Mouse (Mus musculus) common myeloid progenitor, adult 5-6 weeks (primary cell): ENCODE measurements at regions not wholly inside any gene's neighbourhood (a gene's known extent, or its start where the extent isn't known, plus 50 kb on each side); places are given as distances from the start of the nearest gene placed in this dataset.
A peak's percentile ranks its signal among the peaks of the same experiment; 100 is the strongest.

Experiments
- ATAC-seq: replicated peaks from 2 replicates; pipeline ENCODE4 v1.8.0; 2016; ENCODE audit warnings: low read depth, mild to moderate bottlenecking, moderate TSS enrichment, inconsistent platforms; ENCODE audit not compliant: poor library complexity, severe bottlenecking

- no peak for ATAC-seq
Measured at GRCm38 (mm10) chr7:117065771-117066170, 315.0 kb upstream of the Xylt1 start.

GRCm38 (mm10) chr7:117090911-117091550 lies 289.7 kb upstream of the Xylt1 start:
- ATAC-seq = no peak

DNA sequence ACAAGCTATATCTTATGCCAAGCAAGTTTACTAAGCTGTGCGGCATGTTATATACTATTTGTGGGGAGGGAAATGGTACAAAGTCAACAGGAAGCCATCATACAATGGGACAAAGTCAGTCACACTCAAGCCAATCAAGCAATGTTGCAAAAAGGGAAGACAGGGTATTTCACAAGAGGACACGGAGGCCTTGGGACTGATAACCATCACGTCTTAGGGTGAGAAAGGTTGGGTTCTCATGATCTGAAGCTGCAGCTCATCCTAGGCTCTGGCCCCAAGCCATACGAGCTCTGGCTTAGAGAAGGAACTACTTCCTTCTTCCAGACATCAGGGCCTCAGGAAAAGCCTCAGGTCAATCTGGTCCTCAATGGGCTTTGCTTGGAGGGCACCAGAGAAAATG lies 287.9 kb upstream of the Xylt1 start:
- ATAC-seq = no peak

DNA sequence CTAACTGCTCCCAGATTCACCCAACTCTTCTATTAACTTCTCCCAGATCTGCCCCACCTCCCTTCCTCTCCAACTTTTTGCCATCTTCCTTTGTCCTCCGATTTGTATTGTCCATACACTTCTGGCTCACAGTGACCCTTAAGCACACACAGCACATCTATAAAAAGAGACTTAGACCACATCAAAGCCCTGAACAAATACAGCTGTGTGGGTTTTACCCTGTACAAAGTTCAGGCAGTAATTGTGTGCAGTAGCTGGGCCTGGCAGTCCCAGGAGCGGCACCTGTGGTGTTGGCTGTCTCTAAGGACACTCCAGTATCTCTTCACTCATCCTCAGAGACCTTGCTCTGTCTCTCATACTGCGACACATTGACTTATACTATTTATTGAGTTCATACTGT lies 283.2 kb upstream of the Xylt1 start:
- no peak for ATAC-seq

GRCm38 (mm10) chr7:117099041-117099440 lies 281.7 kb upstream of the Xylt1 start:
- ATAC-seq = no peak

- no peak for ATAC-seq
Measured at GRCm38 (mm10) chr7:117103035-117103434, 277.7 kb upstream of the Xylt1 start.

DNA sequence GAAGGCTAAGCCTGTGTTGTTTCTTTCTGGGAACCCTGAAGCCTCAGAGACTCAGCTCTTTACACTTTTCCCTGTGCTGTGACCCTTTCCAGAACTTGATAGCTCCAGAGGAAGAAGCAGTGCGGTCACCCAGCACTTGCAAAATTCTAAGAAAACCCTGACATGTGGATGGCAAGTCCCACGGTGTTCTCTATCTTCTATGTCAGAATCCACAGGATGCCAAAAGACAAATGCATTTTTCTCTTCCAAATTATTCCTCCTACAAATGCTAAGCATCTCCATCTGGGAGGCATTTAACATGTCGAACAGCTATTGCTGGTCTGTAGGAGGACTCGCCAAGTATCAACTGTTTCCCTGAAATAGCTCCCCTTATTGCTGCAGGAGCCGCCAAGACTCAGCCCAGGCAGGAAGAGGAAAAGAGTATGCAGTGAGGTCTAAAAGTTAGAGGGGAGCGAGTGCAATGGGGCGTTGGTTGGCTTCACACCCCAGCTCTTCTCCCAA lies 274.0 kb upstream of the Xylt1 start:
- no peak for ATAC-seq

DNA sequence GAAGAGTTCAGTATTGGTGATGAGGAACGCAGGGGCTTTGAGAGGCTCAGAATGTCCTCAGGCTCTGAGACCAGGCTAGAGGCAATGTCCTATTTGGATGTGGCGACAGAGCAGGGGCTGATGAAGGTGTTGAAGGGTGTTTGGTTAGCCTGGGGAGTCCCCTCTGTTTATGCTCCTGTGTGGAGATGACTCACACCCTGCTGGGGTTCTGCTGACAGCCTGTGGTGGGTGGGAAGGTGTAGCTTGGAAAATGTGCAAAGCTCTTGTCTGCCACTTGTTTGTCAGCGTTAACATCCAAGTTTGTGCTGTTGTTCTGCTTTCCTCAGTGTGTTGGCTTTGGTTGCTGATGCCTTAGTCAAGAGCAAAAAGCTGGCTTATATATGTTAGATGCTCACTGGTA lies 272.4 kb upstream of the Xylt1 start:
- ATAC-seq = no peak

DNA sequence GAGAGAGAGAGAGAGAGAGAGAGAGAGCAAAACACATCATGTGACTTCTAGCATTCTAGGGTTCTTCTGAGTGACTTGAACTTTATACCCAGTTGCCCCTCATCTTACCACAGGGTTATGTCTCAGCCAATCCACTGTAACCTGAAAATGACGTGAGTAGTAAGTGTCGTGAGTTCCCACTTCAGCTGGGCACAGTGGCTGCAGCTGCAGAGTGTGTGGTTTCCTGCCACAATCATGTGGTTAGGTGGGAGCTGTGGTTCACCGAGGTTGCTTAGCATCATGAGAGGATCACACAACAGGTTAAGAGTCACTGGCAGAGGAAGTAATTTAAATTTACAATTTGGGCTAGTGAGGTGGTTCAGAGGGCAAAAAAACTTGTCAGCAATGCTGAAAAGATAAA lies 253.1 kb upstream of the Xylt1 start:
- ATAC-seq = peak; percentile 82

DNA sequence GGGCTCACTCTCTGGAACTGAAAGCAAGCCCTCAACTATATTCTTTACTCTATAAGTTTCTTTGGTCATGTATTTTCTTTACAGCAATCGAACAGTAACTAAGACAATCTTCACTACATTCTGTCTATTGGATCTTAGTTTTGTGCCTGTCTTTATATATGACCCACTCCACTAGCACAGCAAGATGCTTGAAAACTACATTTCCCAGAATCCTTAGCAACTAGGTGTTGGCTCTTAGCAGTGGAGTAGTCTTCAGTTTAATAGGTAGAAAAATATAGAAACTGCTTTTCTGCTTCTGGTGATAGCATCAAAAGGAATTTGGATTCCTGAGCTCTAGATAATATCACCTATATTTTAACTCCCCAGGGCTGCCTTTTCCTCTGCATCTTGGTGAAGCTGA lies 245.9 kb upstream of the Xylt1 start:
- ATAC-seq = no peak

- no peak for ATAC-seq
Measured at GRCm38 (mm10) chr7:117138681-117139080, 242.1 kb upstream of the Xylt1 start.

DNA sequence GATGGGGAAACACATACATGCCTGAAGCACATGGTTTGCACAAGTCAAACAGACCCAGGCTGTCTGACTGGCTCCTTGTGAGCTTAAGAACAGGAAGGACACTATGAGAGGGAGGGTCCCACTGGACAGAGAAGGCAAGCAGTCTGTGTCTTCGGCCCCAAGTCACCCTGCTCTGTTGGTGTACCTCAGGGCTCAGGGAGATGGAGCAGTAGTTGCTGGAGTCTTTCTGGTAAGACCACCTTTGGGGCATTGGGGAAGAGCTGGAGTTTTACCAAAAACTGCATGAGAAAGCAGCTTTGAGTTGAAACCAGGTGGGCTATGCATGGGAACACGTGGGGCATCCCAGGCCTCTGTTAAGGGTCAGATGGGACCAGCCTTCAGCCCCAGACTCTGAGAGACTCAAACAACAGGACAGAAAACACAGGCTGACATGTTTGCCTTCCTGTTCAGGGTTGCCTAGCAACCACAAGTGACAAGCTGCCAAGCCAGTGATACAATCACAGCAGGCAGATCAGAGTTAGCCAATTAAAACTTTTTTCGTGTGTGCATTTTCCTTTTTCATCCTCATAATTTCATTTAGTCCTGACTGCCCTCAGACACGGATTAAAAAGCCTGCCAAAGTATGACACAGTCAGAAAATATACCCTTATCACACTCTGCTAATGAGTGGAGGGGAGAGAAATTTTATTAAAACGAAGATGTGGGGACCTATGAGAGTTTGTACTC lies 241.4 kb upstream of the Xylt1 start:
- 0 out of 2 replicates have a peak, but pooled peaks have one; percentile 45 for ATAC-seq

DNA sequence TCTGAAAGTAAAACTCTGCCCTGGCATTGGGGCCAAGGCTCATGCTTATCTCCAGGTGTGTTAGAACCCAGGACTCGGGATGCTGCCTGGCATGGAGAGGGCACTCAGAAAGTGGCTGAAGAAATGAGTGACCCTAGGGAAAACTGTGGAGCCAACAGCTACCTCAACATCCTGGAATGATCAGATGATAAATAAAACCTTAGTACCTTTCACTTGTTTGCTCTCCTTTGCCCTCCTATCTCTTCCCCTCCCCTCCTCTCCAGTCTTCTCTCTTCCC lies 240.9 kb upstream of the Xylt1 start:
- no peak for ATAC-seq

DNA sequence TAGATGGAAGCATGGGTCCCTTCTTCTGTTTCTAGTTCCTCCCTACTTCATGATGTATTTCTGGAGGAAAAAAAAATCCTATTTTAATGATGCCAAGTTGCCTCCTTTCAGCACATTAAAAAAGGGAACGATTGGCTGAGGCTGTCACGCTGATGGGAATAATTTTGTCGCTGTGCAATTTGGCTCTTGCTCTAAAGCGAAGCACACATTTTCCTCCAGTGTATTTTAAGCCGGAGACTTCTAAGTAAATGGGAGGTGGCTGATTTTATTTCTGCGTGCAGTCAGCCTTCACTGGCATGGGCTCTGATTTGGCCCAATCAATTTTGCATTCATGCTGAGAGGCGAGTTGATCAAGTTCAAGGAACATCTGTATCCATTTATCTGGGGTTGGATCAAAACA lies 234.0 kb upstream of the Xylt1 start:
- ATAC-seq = no peak

DNA sequence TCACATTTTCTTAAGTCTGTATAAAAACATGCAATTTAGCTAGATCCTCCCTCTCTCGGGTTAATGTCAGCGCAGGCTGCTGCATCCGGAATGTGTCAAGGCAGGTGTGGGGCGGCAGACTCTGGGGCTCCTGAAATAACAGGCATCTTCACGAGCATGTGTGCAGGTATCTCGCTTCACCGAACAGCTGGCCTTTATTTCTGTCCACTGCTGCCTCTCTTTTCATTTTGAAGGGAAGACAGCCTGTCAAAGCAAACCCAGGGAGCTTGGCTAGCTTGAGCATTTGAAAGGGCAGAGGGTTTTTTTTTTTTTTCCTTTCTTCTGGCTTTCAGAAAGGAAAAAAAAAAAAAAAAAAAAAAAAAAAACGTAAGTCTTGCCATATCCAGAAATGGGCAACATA lies 230.4 kb upstream of the Xylt1 start:
- ATAC-seq = no peak

DNA sequence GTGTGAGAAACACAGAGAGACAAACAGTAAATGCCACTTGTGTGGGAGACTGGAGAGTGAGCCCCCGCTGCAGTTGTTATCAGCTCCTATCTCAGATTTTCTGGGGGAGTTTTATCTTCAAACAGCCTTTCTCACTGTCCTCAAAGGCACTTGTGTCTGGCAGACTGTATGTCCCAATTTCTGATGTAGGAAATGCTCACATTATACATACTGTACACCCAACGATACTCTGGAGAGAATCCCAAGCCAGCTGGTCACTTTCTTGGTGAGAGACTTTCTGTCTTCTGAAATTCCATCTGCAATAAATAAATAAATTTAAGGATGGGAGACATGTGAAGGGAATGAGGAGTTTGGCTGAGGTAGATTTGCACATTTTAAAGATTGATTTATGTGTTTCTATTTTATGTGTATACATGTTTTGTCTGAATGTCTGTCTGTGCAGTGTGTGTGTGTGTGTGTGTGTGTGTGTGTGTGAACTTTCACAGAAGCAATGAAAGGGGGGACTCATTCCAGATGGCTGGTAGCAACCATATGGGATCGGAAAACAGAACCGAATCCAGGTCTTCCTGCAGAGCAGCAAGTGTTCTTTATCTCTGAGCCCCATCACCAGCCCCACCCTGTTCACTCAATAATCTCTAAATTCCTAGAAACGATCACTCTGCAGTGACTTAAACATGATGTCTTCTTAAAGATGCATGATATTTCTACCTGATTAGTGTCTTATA lies 226.8 kb upstream of the Xylt1 start:
- no peak for ATAC-seq

DNA sequence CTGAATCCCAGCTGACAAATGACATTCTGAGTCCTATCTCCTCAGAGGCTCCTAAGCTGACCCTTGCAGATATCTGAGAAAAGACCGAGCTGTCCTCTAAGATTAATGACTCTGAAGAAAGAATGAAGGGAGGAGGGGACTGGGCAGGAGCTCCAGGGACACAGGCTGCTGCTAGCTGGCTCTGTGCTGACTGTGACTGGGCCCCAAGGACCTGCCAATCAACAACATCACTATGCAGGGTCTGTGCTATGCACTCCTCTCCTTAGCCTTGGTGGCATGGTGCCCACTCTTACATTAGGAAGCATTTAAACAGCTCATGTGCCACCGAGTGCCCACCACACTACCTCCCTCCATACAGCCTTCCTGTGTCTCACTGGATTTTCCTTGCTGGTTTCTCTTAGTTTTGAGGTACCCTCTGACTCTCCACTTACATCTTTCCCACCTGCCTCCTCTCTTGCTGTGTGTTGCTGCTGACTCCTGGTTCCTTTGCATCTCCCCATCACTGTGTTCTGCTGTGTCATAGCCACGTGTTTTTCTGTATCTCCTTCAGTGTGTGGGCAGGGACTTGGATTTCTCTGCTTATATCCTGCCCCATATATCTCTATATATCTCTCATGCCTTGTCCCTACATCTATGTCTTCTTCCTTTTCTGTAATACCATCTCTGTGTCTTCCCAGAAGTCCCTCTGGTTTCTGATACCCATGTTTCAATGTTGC lies 219.4 kb upstream of the Xylt1 start:
- ATAC-seq = no peak

DNA sequence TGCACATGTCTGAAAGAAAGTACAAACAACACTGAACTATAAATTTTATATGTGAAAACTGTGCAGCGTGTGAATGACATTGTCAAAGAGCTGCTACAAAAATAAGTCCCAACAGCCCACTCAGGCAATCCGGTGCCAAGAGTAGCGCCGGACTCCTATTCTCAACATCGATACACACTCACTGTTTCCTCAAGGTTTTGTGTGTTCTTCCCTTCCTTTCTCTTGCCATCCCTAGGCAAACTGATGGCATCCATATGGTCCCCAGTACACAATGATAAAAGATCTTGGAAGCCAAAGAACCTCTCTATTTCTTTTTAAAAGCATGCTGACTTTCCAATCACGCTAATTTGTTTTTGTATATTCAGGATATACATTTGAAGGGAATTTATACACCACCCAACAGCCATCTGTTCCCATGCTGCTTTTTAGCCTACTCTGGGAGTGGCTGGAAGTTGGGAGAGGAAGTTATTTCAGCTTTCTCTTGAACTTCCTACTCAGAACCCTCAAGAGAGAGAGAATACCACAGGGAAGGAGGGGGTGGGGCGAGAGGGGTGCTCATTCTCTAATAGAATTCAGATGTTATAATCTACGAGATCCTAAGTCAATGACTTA lies 205.9 kb upstream of the Xylt1 start:
- no peak for ATAC-seq

GRCm38 (mm10) chr7:117184011-117184410 lies 196.8 kb upstream of the Xylt1 start:
- ATAC-seq = no peak

DNA sequence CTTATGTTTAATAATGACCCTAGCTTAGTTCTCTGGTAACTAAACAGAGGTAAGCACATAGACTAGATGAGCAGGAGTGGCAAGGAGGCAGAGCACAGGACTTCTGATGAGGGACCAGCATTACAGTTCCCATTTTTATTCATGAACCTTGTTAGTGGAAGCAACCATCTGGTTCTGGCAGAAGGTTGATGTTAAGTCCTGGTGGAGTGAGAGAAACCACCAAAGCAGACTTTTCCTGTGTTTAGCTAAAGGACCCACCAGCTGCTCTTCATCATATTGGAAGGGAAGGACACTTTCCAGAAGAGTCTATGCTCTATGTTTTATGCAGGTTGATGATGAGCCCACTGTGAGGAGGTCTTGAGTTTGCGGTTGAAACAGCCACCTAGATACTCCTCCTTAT lies 194.9 kb upstream of the Xylt1 start:
- no peak for ATAC-seq
